ENCODE assay signal across 32 mouse cellular contexts in genomic region chr3:32512686-32513284, GRCm38 (mm10). TPM values are rescaled to one million over a fixed set of nuclear protein-coding genes. Genes with fewer than 3 reads are reported as not detected.
DNase-seq lines count a peak whose midpoint lies in the region; ATAC-seq and TF ChIP-seq lines count a peak whose summit lies in the region.
"Had no signal": no experiment of that assay in that cellular context is flagged by ENCODE, and none has a peak within 500 bp of the region (broad histone marks: within the 10 kb centered on the region; RNA-seq: fewer than 3 reads in every experiment).

No protein-coding gene starts in this region.

- H3K4me3 ChIP-seq in lung, embryonic 14.5 days (ENCODE audit: low read depth, low read length): no peak overlapping the region
- peak overlapping the region; percentile 73 for H3K4me3 ChIP-seq in liver, embryonic 13.5 days (replicated peaks)
- H3K4me3 ChIP-seq: embryonic facial prominence, embryonic 12.5 days; heart, adult 2 months; hindbrain, embryonic 10.5 days; hindbrain, embryonic 15.5 days; limb, embryonic 10.5 days; limb, embryonic 15.5 days; midbrain, embryonic 10.5 days; midbrain, embryonic 15.5 days; neural tube, embryonic 15.5 days; stomach, embryonic 15.5 days had no signal

- no peaks in the 10 kb centered on the region for H3K27me3 ChIP-seq in lung, embryonic 14.5 days (ENCODE audit: insufficient read depth, low read length)
- H3K27me3 ChIP-seq in liver, embryonic 13.5 days: no peaks in the 10 kb centered on the region
- H3K27me3 ChIP-seq: embryonic facial prominence, embryonic 12.5 days; heart, embryonic 13.5 days; hindbrain, embryonic 15.5 days; limb, embryonic 15.5 days; midbrain, embryonic 15.5 days; neural tube, embryonic 15.5 days; stomach, embryonic 15.5 days had no signal

- peaks cover 42% of the 10 kb centered on the region for H3K36me3 ChIP-seq in lung, embryonic 14.5 days (ENCODE audit: insufficient read depth)
- H3K36me3 ChIP-seq in liver, embryonic 13.5 days: peaks cover 31% of the 10 kb centered on the region

- H3K27ac ChIP-seq in lung, embryonic 14.5 days (ENCODE audit: low read depth): no peak overlapping the region
- H3K27ac ChIP-seq in liver, embryonic 13.5 days: peak overlapping the region; percentile 92
- H3K27ac ChIP-seq: embryonic facial prominence, embryonic 12.5 days; heart, adult 2 months; heart, embryonic 13.5 days; hindbrain, embryonic 10.5 days; hindbrain, embryonic 15.5 days; limb, embryonic 10.5 days; limb, embryonic 15.5 days; midbrain, embryonic 10.5 days; midbrain, embryonic 15.5 days; neural tube, embryonic 15.5 days; stomach, embryonic 15.5 days had no signal

- H3K9me3 ChIP-seq in lung, embryonic 14.5 days (ENCODE audit: low read depth, low read length): no peaks in the 10 kb centered on the region
- H3K9me3 ChIP-seq in liver, embryonic 13.5 days (replicated peaks): no peaks in the 10 kb centered on the region
- H3K9me3 ChIP-seq: embryonic facial prominence, embryonic 12.5 days; heart, embryonic 13.5 days; hindbrain, embryonic 10.5 days; hindbrain, embryonic 15.5 days; limb, embryonic 10.5 days; limb, embryonic 15.5 days; midbrain, embryonic 10.5 days; midbrain, embryonic 15.5 days; neural tube, embryonic 15.5 days; stomach, embryonic 15.5 days had no signal

- H3K4me1 ChIP-seq in lung, embryonic 14.5 days (ENCODE audit: insufficient read depth): no peaks in the 10 kb centered on the region
- H3K4me1 ChIP-seq in liver, embryonic 13.5 days (replicated peaks): peaks cover 66% of the 10 kb centered on the region

- DNase-seq in lung, embryonic 14.5 days: no peak
- DNase-seq in lung, postnatal 14 days: no peak
- peak; percentile 32 for DNase-seq in liver, embryonic 13.5 days
- DNase-seq in frontal cortex, postnatal 14 days (ENCODE audit: low spot score in 2 of 2): no peak
- DNase-seq in left cerebral cortex, adult 18-20 months (ENCODE audit: low spot score in 2 of 2): no peak
- no peak for DNase-seq in cerebellum, postnatal 25 days
- DNase-seq: adrenal gland, postnatal 25 days; cerebellum, adult 8-10 months; embryo, embryonic 11 days; gastrocnemius, postnatal 10 days; heart, adult 2 months; heart, postnatal 10 days; kidney, adult 2 months; kidney, postnatal 4 days; lung, postnatal 4 days; right cerebral cortex, postnatal 25 days had no signal

- TF ChIP-seq CTCF in lung, embryonic 14.5 days (IDR thresholded peaks at IDR 0.05; ENCODE audit: low read depth): no peak

- ATAC-seq in lung, embryonic 14.5 days (ENCODE audit: insufficient read depth): no peak
- ATAC-seq in erythroblast, adult 5-6 weeks (replicated peaks; ENCODE audit: low FRiP score, poor library complexity, severe bottlenecking): 0 out of 2 replicates have a peak, but pooled peaks have one; percentile 3
- no peak for ATAC-seq in liver, embryonic 13.5 days (ENCODE audit: low read depth)
- ATAC-seq in megakaryocyte-erythroid progenitor cell, adult 5-6 weeks (replicated peaks; ENCODE audit: low FRiP score, low TSS enrichment, poor library complexity, severe bottlenecking): peak; percentile 20
- ATAC-seq: forebrain, embryonic 16.5 days; midbrain, embryonic 15.5 days had no signal

- 0 out of 2 replicates have a peak overlapping the region, but pooled peaks have one; percentile 18 for H3K4me2 ChIP-seq in lung, embryonic 14.5 days
- H3K4me2 ChIP-seq in liver, embryonic 13.5 days: peak overlapping the region; percentile 96
- H3K4me2 ChIP-seq: limb, embryonic 15.5 days had no signal

- no peak overlapping the region for H3K9ac ChIP-seq in lung, embryonic 14.5 days
- peak overlapping the region; percentile 65 for H3K9ac ChIP-seq in liver, embryonic 13.5 days
- H3K9ac ChIP-seq: embryonic facial prominence, embryonic 12.5 days; hindbrain, embryonic 15.5 days; limb, embryonic 15.5 days; midbrain, embryonic 15.5 days; neural tube, embryonic 15.5 days; stomach, embryonic 15.5 days had no signal

- 76% methylated on average over 7 of the region's 7 CpGs for WGBS in lung, embryonic 14.5 days
- 27% methylated on average over 7 of the region's 7 CpGs for whole genome bisulfite sequencing in liver, embryonic 13.5 days (ENCODE audit: insufficient replicate concordance)

RNA-seq across cellular contexts. Expression of gene Zfp639, which starts 2.7 kb away (rescaled TPM):
- 43.0 and 47.0 TPM in 2 replicates for polyA plus RNA-seq in lung, embryonic 14.5 days (2014; fragmentation: Nextera tagmentation; extraction: Ambion mirVana)
- 14.4 and 20.3 TPM in 2 replicates for total RNA-seq in erythroblast, adult 5-6 weeks (2015; ENCODE audit: low replicate concordance)
- total RNA-seq in erythroblast, adult 5-6 weeks (2017; ENCODE audit: low replicate concordance): 10.3 and 11.2 TPM in 2 replicates
- polyA plus RNA-seq in liver, embryonic 13.5 days (2015; fragmentation: Nextera tagmentation; extraction: Ambion mirVana): 21.5 and 24.6 TPM in 2 replicates
- total RNA-seq in megakaryocyte-erythroid progenitor cell, adult 5-6 weeks (2014; fragmentation: Nextera tagmentation): 90.2 and 120 TPM in 2 replicates
- 76.0 and 95.7 TPM in 2 replicates for total RNA-seq in megakaryocyte-erythroid progenitor cell, adult 5-6 weeks (2017)
- total RNA-seq in left cerebral cortex, adult 18-20 months (2021): 10 to 100 TPM; 33.5 to 33.8 TPM

RNA-seq across cellular contexts. Expression of gene Mfn1, which starts 16.5 kb away (rescaled TPM):
- 32.8 and 33.0 TPM in 2 replicates for polyA plus RNA-seq in lung, embryonic 14.5 days (2014; fragmentation: Nextera tagmentation; extraction: Ambion mirVana)
- total RNA-seq in erythroblast, adult 5-6 weeks (2015; ENCODE audit: low replicate concordance): 6.7 and 28.6 TPM in 2 replicates
- 37.8 and 40.3 TPM in 2 replicates for total RNA-seq in erythroblast, adult 5-6 weeks (2017; ENCODE audit: low replicate concordance)
- polyA plus RNA-seq in liver, embryonic 13.5 days (2015; fragmentation: Nextera tagmentation; extraction: Ambion mirVana): 15.5 and 21.7 TPM in 2 replicates
- total RNA-seq in megakaryocyte-erythroid progenitor cell, adult 5-6 weeks (2014; fragmentation: Nextera tagmentation): 35.6 and 84.0 TPM in 2 replicates
- 55.0 and 79.6 TPM in 2 replicates for total RNA-seq in megakaryocyte-erythroid progenitor cell, adult 5-6 weeks (2017)
- total RNA-seq in left cerebral cortex, adult 18-20 months (2021): 100 to 1,000 TPM in 1 of 2 experiments, 10 to 100 TPM in 1; 88.3 to 104 TPM

RNA-seq across cellular contexts. Expression of gene Kcnmb3, which starts 20.8 kb away (rescaled TPM):
- polyA plus RNA-seq in lung, embryonic 14.5 days (2014; fragmentation: Nextera tagmentation; extraction: Ambion mirVana): 0.21 TPM in 1 of 2 replicates, not detected in the other
- total RNA-seq in erythroblast, adult 5-6 weeks (2015; ENCODE audit: low replicate concordance): not detected in 2 replicates
- not detected in 2 replicates for total RNA-seq in erythroblast, adult 5-6 weeks (2017; ENCODE audit: low replicate concordance)
- polyA plus RNA-seq in liver, embryonic 13.5 days (2015; fragmentation: Nextera tagmentation; extraction: Ambion mirVana): not detected in 2 replicates
- not detected in 2 replicates for total RNA-seq in megakaryocyte-erythroid progenitor cell, adult 5-6 weeks (2014; fragmentation: Nextera tagmentation)
- total RNA-seq in megakaryocyte-erythroid progenitor cell, adult 5-6 weeks (2017): not detected in 2 replicates
- under 1 TPM in 1 of 2 experiments, not detected in 1; 0.35 TPM for total RNA-seq in left cerebral cortex, adult 18-20 months (2021)
- total RNA-seq: adrenal gland, adult 18-20 months; heart, adult 2 months had no signal
- polyA plus RNA-seq: brain, embryonic 14.5 days; heart, adult 2 months; hindbrain, embryonic 10.5 days; hindbrain, embryonic 15.5 days; intestine, embryonic 14.5 days; limb, embryonic 15.5 days; midbrain, embryonic 10.5 days; neural tube, embryonic 15.5 days had no signal

Comparison
In these comparisons a context has a peak if more than half of its experiments do, and no peak if none do; other contexts are left out.
1. ATAC-seq: peak in erythroblast, adult 5-6 weeks (single experiment) and megakaryocyte-erythroid progenitor cell, adult 5-6 weeks (single experiment); none in lung, embryonic 14.5 days (single experiment) and liver, embryonic 13.5 days (single experiment).